Mouse (Mus musculus) ES-Bruce4 (cell line): ENCODE results near the gene Slc22a23.

Experiments used
- CTCF ChIP-seq: IDR thresholded peaks from one replicate; pipeline ENCODE4 v1.8.1; 2011; ENCODE audit warnings: low read depth, low read length
- POLR2A ChIP-seq: IDR thresholded peaks from one replicate; pipeline ENCODE4 v1.8.1; 2011; ENCODE audit warnings: low read length; ENCODE audit not compliant: insufficient read depth

- TF ChIP-seq POLR2A (no peak), CTCF (no peak)
Observed at GRCm38 (mm10) chr13:34143389-34143788, 201.6 kb downstream of the Slc22a23 start.
